Mouse (Mus musculus) bone marrow, adult 2 months (tissue): ENCODE measurements around the gene Oxnad1.

Experiments
- CTCF ChIP-seq: fragments of 200-500 bp; IDR thresholded peaks from 2 replicates; pipeline ENCODE4 v1.5.1; 2011; ENCODE audit warnings: low read length, control low read depth; ENCODE audit not compliant: control insufficient read depth, insufficient read depth
- POLR2A ChIP-seq: fragments of 200-500 bp; IDR thresholded peaks from 2 replicates; pipeline ENCODE4 v1.6.1; 2011; ENCODE audit warnings: low read depth, mild to moderate bottlenecking, control low read depth, low read length, borderline replicate concordance; ENCODE audit not compliant: control insufficient read depth

- no peak for TF ChIP-seq POLR2A
- TF ChIP-seq CTCF = no peak
These were observed 46.7 kb downstream of the Oxnad1 start for GRCm38 (mm10) chr14:32131836-32132235.
